Mouse (Mus musculus) heart, embryonic 14.5 days (tissue): ENCODE data around the gene Yjefn3. TPM values are rescaled to one million over a fixed set of nuclear protein-coding genes. Genes with fewer than 3 reads are reported as not detected.

Source experiments
- ATAC-seq: fragments of 200-750 bp; cut with Nextera tagmentation; 2 replicates; pipeline ENCODE4 v1.8.0; 2017; ENCODE audit warnings: low read depth, moderate TSS enrichment; ENCODE audit not compliant: insufficient number of reproducible peaks, insufficient read depth, low FRiP score
- H3K27ac ChIP-seq, 2 experiments: fragments of 200-500 bp in 1 of 2; fragments of 300-500 bp in 1 of 2; sonication (generic) in 1 of 2; replicated peaks in 1 of 2; 2 replicates each; pipeline ENCODE4 v1.5.1; 2012 to 2014; ENCODE audit warnings: low read depth in 2 of 2, low read length in 2 of 2, control low read depth in 1 of 2, mild to moderate bottlenecking in 1 of 2, mixed read lengths in 1 of 2; ENCODE audit not compliant: control insufficient read depth in 1 of 2, insufficient read depth in 1 of 2
- H3K27me3 ChIP-seq: fragments of 300-500 bp; sonication (generic); 2 replicates; pipeline ENCODE4 v1.6.1; 2014; ENCODE audit warnings: mild to moderate bottlenecking, low read length, control low read depth; ENCODE audit not compliant: control insufficient read depth, insufficient read depth
- H3K36me3 ChIP-seq: fragments of 300-500 bp; sonication (generic); 2 replicates; pipeline ENCODE4 v1.6.1; 2014; ENCODE audit warnings: mild to moderate bottlenecking, control low read depth, low read length, mixed read lengths; ENCODE audit not compliant: control insufficient read depth, insufficient read depth
- H3K4me1 ChIP-seq, 2 experiments: fragments of 200-500 bp in 1 of 2; fragments of 300-500 bp in 1 of 2; sonication (generic) in 1 of 2; 2 replicates each; pipeline ENCODE4 v1.6.1; 2012 to 2014; ENCODE audit warnings: low read length in 2 of 2, control low read depth in 1 of 2, mixed read lengths in 1 of 2; ENCODE audit not compliant: control insufficient read depth in 2 of 2, insufficient read depth in 2 of 2
- H3K4me2 ChIP-seq: fragments of 300-500 bp; sonication (generic); 2 replicates; pipeline ENCODE4 v1.6.1; 2014; ENCODE audit warnings: mild to moderate bottlenecking, low read length
- H3K4me3 ChIP-seq, 2 experiments: fragments of 200-500 bp in 1 of 2; fragments of 300-500 bp in 1 of 2; sonication (generic) in 1 of 2; 2 replicates each; pipeline ENCODE4 v1.5.1; 2012 to 2014; ENCODE audit warnings: low read length in 2 of 2, mild to moderate bottlenecking in 2 of 2, control low read depth in 1 of 2, low read depth in 1 of 2, moderate library complexity in 1 of 2; ENCODE audit not compliant: control insufficient read depth in 1 of 2, insufficient read depth in 1 of 2
- H3K9ac ChIP-seq: fragments of 300-500 bp; sonication (generic); 2 replicates; pipeline ENCODE4 v1.6.1; 2014; ENCODE audit warnings: mild to moderate bottlenecking, low read length
- H3K9me3 ChIP-seq: fragments of 300-500 bp; sonication (generic); 2 replicates; pipeline ENCODE4 v1.6.1; 2016; ENCODE audit warnings: low read length, control low read depth; ENCODE audit not compliant: control insufficient read depth
- WGBS: fragments of 180-500 bp; shearing (Covaris S2); extraction: QIAGEN DNeasy Blood & Tissue Kit; methylation state at CpG from one replicate; pipeline ENCODE4 v1.1.7; 2014; 5-methylcytosine and 5-hydroxymethylcytosine counted together
- polyA plus RNA-seq: library from polyadenylated mRNA; unstranded; fragments of >200 nt; fragmentation: Nextera tagmentation; extraction: Ambion mirVana; gene quantifications from 2 replicates; pipeline ENCODE4 v1.2.1, GENCODE M21; 2014

Gene Yjefn3
- polyA plus RNA-seq, 1 experiment from 2014 or later: 8.4 TPM

- 70% methylated on average over 7 of the region's 7 CpGs for WGBS
- ATAC-seq: no peak
- no peak overlapping the region for H3K4me3 ChIP-seq
Observed at GRCm38 (mm10) chr8:69850926-69851506, 51.5 kb downstream of the Yjefn3 start.

GRCm38 (mm10) chr8:69849899-69850298 is 52.6 kb downstream of the Yjefn3 start:
- H3K27me3 ChIP-seq: no peaks in the 10 kb centered on the region
- no peak overlapping the region for H3K27ac ChIP-seq
- H3K4me1 ChIP-seq: peaks cover 8 to 10% of the 10 kb centered on the region in 2 experiments
- no peak overlapping the region for H3K4me3 ChIP-seq
- ATAC-seq: no peak
- no peaks in the 10 kb centered on the region for H3K36me3 ChIP-seq
- no peak overlapping the region for H3K9ac ChIP-seq
- no peaks in the 10 kb centered on the region for H3K9me3 ChIP-seq
- WGBS: 26% methylated on average over 3 of the region's 3 CpGs
- no peak overlapping the region for H3K4me2 ChIP-seq

More at GRCm38 (mm10) chr8:69850926-69851506, 51.5 kb downstream of the Yjefn3 start:
- Histone ChIP-seq H3K27ac (no peak overlapping the region), H3K27me3 (no peaks in the 10 kb centered on the region), H3K9me3 (no peaks in the 10 kb centered on the region), H3K9ac (no peak overlapping the region), H3K4me2 (no peak overlapping the region), H3K36me3 (no peaks in the 10 kb centered on the region), H3K4me1 (peaks cover 8 to 10% of the 10 kb centered on the region in 2 experiments)

- 21% methylated on average over 8 of the region's 8 CpGs for WGBS
- no peaks in the 10 kb centered on the region for H3K36me3 ChIP-seq
Observed at GRCm38 (mm10) chr8:69848951-69849350, 53.6 kb downstream of the Yjefn3 start.

GRCm38 (mm10) chr8:69847167-69848065 is 55.1 kb downstream of the Yjefn3 start:
- no peak overlapping the region for H3K4me3 ChIP-seq
- no peak overlapping the region for H3K9ac ChIP-seq
- no peak for ATAC-seq
- WGBS: 73% methylated on average over 3 of the region's 3 CpGs
- H3K4me2 ChIP-seq: no peak overlapping the region
- no peaks in the 10 kb centered on the region for H3K9me3 ChIP-seq
- H3K27me3 ChIP-seq: no peaks in the 10 kb centered on the region
- H3K36me3 ChIP-seq: no peaks in the 10 kb centered on the region
- no peak overlapping the region for H3K27ac ChIP-seq
- H3K4me1 ChIP-seq: peaks cover 8 to 10% of the 10 kb centered on the region in 2 experiments

More at GRCm38 (mm10) chr8:69848951-69849350, 53.6 kb downstream of the Yjefn3 start:
- ATAC-seq: peak; percentile 54
- H3K4me3 ChIP-seq: no peak overlapping the region
- peaks cover 8 to 10% of the 10 kb centered on the region in 2 experiments for H3K4me1 ChIP-seq
- no peaks in the 10 kb centered on the region for H3K9me3 ChIP-seq
- H3K4me2 ChIP-seq: no peak overlapping the region
- no peaks in the 10 kb centered on the region for H3K27me3 ChIP-seq
- H3K9ac ChIP-seq: no peak overlapping the region
- peak overlapping the region; percentile 20 to 75; a peak in 3 of 4 replicates for H3K27ac ChIP-seq

Other genes with a start within 250 kb of the Yjefn3 start
- 2.0 and 2.1 TPM in 2 replicates for gene Zfp964, start 248.2 kb downstream of the Yjefn3 start, polyA plus RNA-seq
- 19.9 and 20.8 TPM in 2 replicates for gene Zfp869, start 192.0 kb downstream of the Yjefn3 start, polyA plus RNA-seq
- gene Zfp963, start 152.7 kb downstream of the Yjefn3 start, polyA plus RNA-seq: 3.7 and 4.2 TPM in 2 replicates
- gene Gm20422, start 127.8 kb downstream of the Yjefn3 start, polyA plus RNA-seq: 0.98 TPM in 1 of 2 replicates, not detected in the other
- gene Atp13a1, start 111.5 kb downstream of the Yjefn3 start, polyA plus RNA-seq: 25.0 and 27.2 TPM in 2 replicates
- gene Zfp866, start 111.5 kb downstream of the Yjefn3 start, polyA plus RNA-seq: 17.3 and 18.7 TPM in 2 replicates
- 6.2 and 7.3 TPM in 2 replicates for gene Gmip, start 94.0 kb downstream of the Yjefn3 start, polyA plus RNA-seq
- 0.19 and 0.24 TPM in 2 replicates for gene Lpar2, start 80.3 kb downstream of the Yjefn3 start, polyA plus RNA-seq
- 3.2 and 5.0 TPM in 2 replicates for gene Pbx4, start 70.2 kb downstream of the Yjefn3 start, polyA plus RNA-seq
- gene Cilp2, start 15.0 kb downstream of the Yjefn3 start, polyA plus RNA-seq: 0.30 and 0.42 TPM in 2 replicates
- gene Tssk6, start 528 bp downstream of the Yjefn3 start, polyA plus RNA-seq: 1.5 and 1.8 TPM in 2 replicates
- gene Ndufa13, start 154 bp downstream of the Yjefn3 start, polyA plus RNA-seq: 409 and 446 TPM in 2 replicates
- gene Gatad2a, start 93.7 kb upstream of the Yjefn3 start, polyA plus RNA-seq: 52.2 and 53.3 TPM in 2 replicates
- gene Mau2, start 140.0 kb upstream of the Yjefn3 start, polyA plus RNA-seq: 40.5 and 42.2 TPM in 2 replicates
- gene Sugp1, start 140.1 kb upstream of the Yjefn3 start, polyA plus RNA-seq: 22.8 and 24.3 TPM in 2 replicates
- 0.50 and 2.0 TPM in 2 replicates for gene Tm6sf2, start 170.2 kb upstream of the Yjefn3 start, polyA plus RNA-seq
- gene Hapln4, start 180.7 kb upstream of the Yjefn3 start, polyA plus RNA-seq: 0.19 TPM in 1 of 2 replicates, not detected in the other
- gene Ncan, start 218.2 kb upstream of the Yjefn3 start, polyA plus RNA-seq: 0.26 and 0.34 TPM in 2 replicates
- gene Nr2c2ap, start 228.6 kb upstream of the Yjefn3 start, polyA plus RNA-seq: 23.0 and 26.2 TPM in 2 replicates
- gene Rfxank, start 236.4 kb upstream of the Yjefn3 start, polyA plus RNA-seq: 18.1 and 21.0 TPM in 2 replicates
- 46.7 and 50.3 TPM in 2 replicates for gene Borcs8, start 236.8 kb upstream of the Yjefn3 start, polyA plus RNA-seq
- gene Mef2b, start 237.0 kb upstream of the Yjefn3 start, polyA plus RNA-seq: 0.22 TPM in 1 of 2 replicates, not detected in the other